Mouse (Mus musculus): ENCODE measurements around the gene Ubp1.
"Not testable (repeated sequence)": the region's sequence is repeated elsewhere in the genome, so short reads cannot be mapped to it uniquely, and the experiment has no call there.

The Ubp1 gene

GRCm38 (mm10) chr9:113930534-113931374, at the start of gene Ubp1:
TSS of gene Ubp1 (plus strand) at chr9:113930934.
- peak; percentile 99 for DNase-seq

- no peak for DNase-seq
These were observed 35.8 kb upstream of the Ubp1 start for GRCm38 (mm10) chr9:113894903-113895302.

GRCm38 (mm10) chr9:113903136-113903535, 27.6 kb upstream of the Ubp1 start:
- no peak for DNase-seq

- DNase-seq, result not testable (repeated sequence)
These were observed 26.4 kb upstream of the Ubp1 start for GRCm38 (mm10) chr9:113904315-113904714.

GRCm38 (mm10) chr9:113915789-113916188, 14.9 kb upstream of the Ubp1 start:
- no peak for DNase-seq

- no peak for DNase-seq
These were observed 8.1 kb upstream of the Ubp1 start for GRCm38 (mm10) chr9:113922677-113923076.

GRCm38 (mm10) chr9:113924883-113925282, 5.9 kb upstream of the Ubp1 start:
- DNase-seq, result no peak

GRCm38 (mm10) chr9:113928591-113928990, 2.1 kb upstream of the Ubp1 start:
- DNase-seq, result no peak

GRCm38 (mm10) chr9:113929676-113930075, 1.1 kb upstream of the Ubp1 start:
- DNase-seq, result no peak

- peak; percentile 31 for DNase-seq
These were observed 803 bp downstream of the Ubp1 start for GRCm38 (mm10) chr9:113931375-113932099.

GRCm38 (mm10) chr9:113932100-113932470, 1.4 kb downstream of the Ubp1 start:
- no peak for DNase-seq

- peak; percentile 26 for DNase-seq
These were observed 1.8 kb downstream of the Ubp1 start for GRCm38 (mm10) chr9:113932501-113932900.

- no peak for DNase-seq
These were observed 4.9 kb downstream of the Ubp1 start for GRCm38 (mm10) chr9:113935638-113936037.

GRCm38 (mm10) chr9:113939063-113939850, 8.5 kb downstream of the Ubp1 start:
- DNase-seq, result no peak

GRCm38 (mm10) chr9:113941103-113941805, 10.5 kb downstream of the Ubp1 start:
- DNase-seq, result no peak

- no peak for DNase-seq
These were observed 12.6 kb downstream of the Ubp1 start for GRCm38 (mm10) chr9:113943372-113943771.

GRCm38 (mm10) chr9:113947216-113947615, 16.5 kb downstream of the Ubp1 start:
- DNase-seq, result peak; percentile 24

GRCm38 (mm10) chr9:113957777-113958176, 27.0 kb downstream of the Ubp1 start:
- DNase-seq, result no peak

GRCm38 (mm10) chr9:113963718-113964117, 33.0 kb downstream of the Ubp1 start:
- DNase-seq, result no peak

GRCm38 (mm10) chr9:113964415-113964814, 33.7 kb downstream of the Ubp1 start:
- no peak for DNase-seq

- no peak for DNase-seq
These were observed 36.1 kb downstream of the Ubp1 start for GRCm38 (mm10) chr9:113966838-113967237.

GRCm38 (mm10) chr9:113968967-113969366, 38.2 kb downstream of the Ubp1 start:
- no peak for DNase-seq

GRCm38 (mm10) chr9:113969399-113969798, 38.7 kb downstream of the Ubp1 start:
- DNase-seq, result no peak

Measured in kidney, adult 9 months (tissue).